Mouse (Mus musculus) brain, embryonic 14.5 days (tissue): ENCODE data around the gene Foxl2.

Experiments
- CTCF ChIP-seq: fragments of 200-500 bp; IDR thresholded peaks from 2 replicates; pipeline ENCODE4 v1.5.1; 2012; ENCODE audit warnings: inconsistent platforms, mild to moderate bottlenecking, moderate library complexity, borderline replicate concordance; ENCODE audit not compliant: insufficient read depth, insufficient read length; ENCODE audit errors: extremely low read depth
- POLR2A ChIP-seq: fragments of 200-500 bp; IDR thresholded peaks from 2 replicates; pipeline ENCODE4 v1.6.1; 2012; ENCODE audit warnings: mild to moderate bottlenecking, inconsistent platforms, borderline replicate concordance; ENCODE audit not compliant: poor library complexity, insufficient read depth, insufficient read length, severe bottlenecking; ENCODE audit errors: extremely low read depth

DNA sequence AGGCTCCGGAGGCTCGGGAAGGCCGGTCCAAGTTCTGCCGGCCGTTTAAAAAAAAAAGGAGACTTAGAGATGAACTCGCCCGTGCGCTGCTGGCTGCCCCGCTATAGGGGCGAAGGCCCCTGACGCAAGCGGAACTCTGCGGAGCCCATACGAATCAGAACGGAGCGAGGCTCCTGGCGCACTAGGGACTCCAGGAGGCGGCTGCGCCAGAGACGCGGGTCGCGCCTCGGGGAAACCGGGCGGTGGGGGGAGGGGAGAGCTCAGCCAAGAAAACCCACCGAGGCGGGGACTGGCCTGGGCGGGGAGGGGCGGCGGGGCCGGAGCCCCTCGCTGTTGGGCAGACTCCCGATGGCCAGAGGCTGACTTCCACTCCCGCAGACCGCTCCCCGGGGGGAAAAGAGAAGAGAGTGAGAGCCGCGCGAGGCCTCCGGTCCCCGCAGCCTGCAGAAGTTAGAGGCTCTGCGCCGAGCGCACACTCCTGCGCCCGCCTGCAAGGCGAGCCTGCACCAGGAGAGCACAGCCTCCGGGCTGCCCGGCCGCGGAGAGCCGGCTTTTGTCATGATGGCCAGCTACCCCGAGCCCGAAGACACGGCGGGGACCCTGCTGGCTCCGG is at the start of gene Foxl2:
- no peak for TF ChIP-seq CTCF
- TF ChIP-seq POLR2A = no peak
